Mouse (Mus musculus): ENCODE data around the gene Babam2. TPM values are rescaled to one million over a fixed set of nuclear protein-coding genes. Genes with fewer than 3 reads are reported as not detected.
"Not testable (repeated sequence)": the region's sequence is repeated elsewhere in the genome, so short reads cannot be mapped to it uniquely, and the experiment has no call there.

Gene Babam2
- total RNA-seq, 2 experiments from 2014 or later, result 44.7 to 46.5 TPM

DNA sequence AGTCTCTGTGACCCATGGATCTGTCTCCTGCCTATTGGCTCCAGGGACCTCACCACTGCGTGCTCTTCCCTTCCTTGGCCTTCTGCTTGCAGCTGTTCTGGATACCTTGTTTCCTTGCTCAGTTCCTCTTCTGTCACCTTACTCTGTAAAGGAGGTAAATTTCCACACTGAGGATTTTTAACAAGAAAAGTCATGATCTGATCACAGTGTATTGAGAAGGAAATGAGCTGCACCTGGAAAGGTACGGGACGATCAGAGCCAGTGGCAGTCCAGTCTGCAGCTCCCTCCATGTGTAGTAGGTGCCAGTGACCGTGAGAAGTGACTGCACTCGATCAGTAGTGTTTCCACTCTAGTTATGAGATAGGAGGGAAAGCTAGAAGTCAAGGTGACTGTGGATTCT is 129.8 kb downstream of the Babam2 start:
- DNase-seq (ENCODE audit: low spot score in 2 of 2), result no peak

DNA sequence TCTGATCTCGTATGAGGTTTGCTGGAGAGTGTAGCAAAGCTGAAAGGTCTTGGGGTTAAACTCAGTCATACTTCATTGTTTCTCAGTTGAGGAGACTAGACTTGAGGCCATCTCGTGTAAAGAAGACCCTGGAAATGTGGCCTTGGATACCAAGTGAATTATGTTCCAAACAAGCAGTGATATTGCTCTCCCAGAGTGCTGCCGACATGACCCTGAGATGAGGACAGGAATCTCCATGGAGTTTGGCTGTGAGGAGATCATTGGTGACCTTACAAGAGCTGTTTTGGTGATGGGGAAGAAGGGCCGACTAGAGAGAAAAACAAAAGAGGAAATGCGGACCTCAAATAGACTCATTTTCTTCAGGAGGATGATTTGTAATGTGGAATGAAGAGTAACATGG is 130.4 kb downstream of the Babam2 start:
- no peak for DNase-seq (ENCODE audit: low spot score in 2 of 2)

GRCm38 (mm10) chr5:31828747-31829146 is 131.3 kb downstream of the Babam2 start:
- DNase-seq (ENCODE audit: low spot score in 2 of 2), result no peak

DNA sequence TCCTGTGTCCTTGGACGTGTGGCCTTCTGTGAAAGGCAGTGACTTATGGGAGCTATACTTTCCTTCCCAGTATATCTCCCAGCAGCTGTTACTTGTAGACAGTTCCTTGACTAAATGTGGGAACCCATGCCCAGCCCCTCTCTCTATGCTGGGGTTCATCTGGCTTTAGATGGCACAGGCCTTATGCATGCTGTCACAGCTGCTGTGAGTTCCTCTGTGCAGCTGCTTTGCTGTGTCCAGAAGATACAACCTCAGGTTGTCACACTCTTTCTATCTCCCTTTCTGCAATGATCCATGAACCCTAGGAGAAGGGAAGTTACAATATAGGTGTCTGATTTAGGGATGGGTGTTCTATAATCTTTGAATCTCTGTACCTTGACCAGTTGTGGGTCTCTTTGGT is 132.1 kb downstream of the Babam2 start:
- DNase-seq (ENCODE audit: low spot score in 2 of 2), result no peak

- no peak for DNase-seq (ENCODE audit: low spot score in 2 of 2)
Observed at GRCm38 (mm10) chr5:31831587-31831986, 134.1 kb downstream of the Babam2 start.

GRCm38 (mm10) chr5:31835691-31836090 is 138.2 kb downstream of the Babam2 start:
- no peak for DNase-seq (ENCODE audit: low spot score in 2 of 2)

GRCm38 (mm10) chr5:31839973-31840372 is 142.5 kb downstream of the Babam2 start:
- DNase-seq (ENCODE audit: low spot score in 2 of 2), result no peak

DNA sequence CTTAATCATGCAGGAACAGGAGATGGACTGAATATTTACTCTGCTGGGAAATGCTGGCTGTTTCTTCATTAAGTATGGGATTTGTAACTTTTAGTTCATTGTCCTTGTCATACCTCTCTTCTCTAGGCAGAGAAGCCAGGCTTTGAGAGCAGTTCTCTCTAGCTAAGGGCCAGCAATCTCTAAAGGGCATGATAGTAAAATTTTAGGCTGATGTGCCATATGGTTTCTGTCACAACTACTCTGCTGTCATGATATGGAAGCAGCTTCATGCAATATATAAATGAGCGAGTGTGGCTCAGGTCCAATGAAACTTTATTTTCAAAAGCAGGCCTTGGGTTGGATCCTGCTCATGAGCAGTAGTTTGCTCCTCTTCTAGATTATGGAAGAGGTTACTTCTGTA is 142.9 kb downstream of the Babam2 start:
- no peak for DNase-seq (ENCODE audit: low spot score in 2 of 2)

- no peak for DNase-seq (ENCODE audit: low spot score in 2 of 2)
Observed at GRCm38 (mm10) chr5:31844856-31845255, 147.4 kb downstream of the Babam2 start.

- no peak for DNase-seq (ENCODE audit: low spot score in 2 of 2)
Observed at GRCm38 (mm10) chr5:31846971-31847370, 149.5 kb downstream of the Babam2 start.

DNA sequence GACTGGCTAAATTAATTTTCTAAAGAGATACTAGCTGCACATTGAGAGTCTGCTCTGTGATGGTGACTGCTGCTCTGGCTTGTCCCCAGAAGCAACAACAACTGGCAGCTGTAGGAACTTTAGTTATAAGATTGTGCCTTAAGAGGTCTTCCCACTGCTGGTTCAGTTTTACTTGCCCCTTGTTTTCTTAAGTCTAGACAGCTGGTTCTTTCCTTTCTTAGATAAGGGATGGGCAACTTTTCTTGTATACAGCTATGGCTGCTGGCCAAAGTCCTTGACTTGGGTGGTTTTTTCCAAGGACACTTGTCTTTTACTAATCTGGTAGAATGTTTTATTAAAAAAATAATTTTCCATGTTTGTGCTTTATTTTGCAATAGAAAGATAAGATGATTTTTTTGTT is 151.5 kb downstream of the Babam2 start:
- no peak for DNase-seq (ENCODE audit: low spot score in 2 of 2)

DNA sequence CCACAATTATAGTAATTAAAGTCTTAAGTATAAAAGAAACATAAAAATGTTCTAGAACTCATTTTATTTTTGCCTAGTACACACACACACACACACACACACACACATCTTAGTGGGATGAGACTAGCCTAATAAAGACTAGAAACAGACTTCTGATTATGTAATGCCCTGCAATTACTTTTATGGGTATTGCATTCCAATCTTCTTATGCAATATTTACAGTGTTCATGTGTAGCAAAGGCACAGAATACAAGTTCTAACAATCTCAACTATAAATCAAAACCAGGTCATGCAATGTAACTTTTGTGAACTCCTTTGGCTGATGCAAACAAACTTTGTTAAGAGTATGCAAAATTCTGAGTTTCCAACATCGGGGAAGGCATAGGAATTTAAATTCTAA is 155.3 kb downstream of the Babam2 start:
- no peak for DNase-seq (ENCODE audit: low spot score in 2 of 2)

GRCm38 (mm10) chr5:31853831-31854230 is 156.3 kb downstream of the Babam2 start:
- no peak for DNase-seq (ENCODE audit: low spot score in 2 of 2)

GRCm38 (mm10) chr5:31858877-31859276 is 161.4 kb downstream of the Babam2 start:
- not testable (repeated sequence) for DNase-seq (ENCODE audit: low spot score in 2 of 2)

DNA sequence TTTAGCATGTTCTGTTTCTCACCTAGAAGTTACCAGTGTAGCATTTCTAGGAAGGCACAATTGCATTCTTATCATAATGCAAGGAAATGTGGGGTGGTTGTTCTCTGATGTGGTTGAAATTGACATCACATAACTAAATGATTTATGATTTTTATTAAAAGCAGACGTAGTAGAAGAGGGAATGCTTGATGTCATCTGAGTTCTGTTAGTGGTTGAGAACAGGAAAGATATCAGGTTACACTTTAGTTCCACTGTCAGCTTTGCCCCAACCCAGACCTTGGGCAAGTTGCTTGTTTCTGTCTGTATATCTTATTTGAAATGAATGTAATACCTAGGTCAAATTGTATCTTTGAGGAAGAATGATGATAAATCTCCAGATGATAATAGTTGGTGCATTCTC is 162.9 kb downstream of the Babam2 start:
- no peak for DNase-seq (ENCODE audit: low spot score in 2 of 2)

- DNase-seq (ENCODE audit: low spot score in 2 of 2), result no peak
Observed at GRCm38 (mm10) chr5:31860831-31861624, 163.5 kb downstream of the Babam2 start.

GRCm38 (mm10) chr5:31862753-31863468 is 165.4 kb downstream of the Babam2 start:
- DNase-seq (ENCODE audit: low spot score in 2 of 2), result no peak

DNA sequence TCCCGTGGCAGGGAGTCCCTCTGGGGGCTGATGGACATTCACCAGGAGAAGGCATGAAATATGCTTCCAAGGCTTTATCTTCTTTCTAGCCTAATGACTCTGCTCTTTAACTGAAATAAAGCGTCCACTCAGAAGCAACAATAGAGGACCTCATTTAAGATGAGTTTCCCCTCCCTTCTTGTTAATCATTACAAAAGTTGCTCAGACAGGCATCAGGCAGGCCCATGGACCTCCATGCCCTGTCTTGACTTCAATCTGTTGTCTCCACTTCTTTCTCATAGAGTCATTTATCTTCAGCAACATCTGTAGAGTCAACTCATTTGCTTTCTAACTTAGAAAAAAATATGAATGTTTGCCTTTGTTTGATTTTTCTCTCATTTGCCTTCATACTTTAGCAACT is 166.6 kb downstream of the Babam2 start:
- DNase-seq (ENCODE audit: low spot score in 2 of 2), result no peak

DNA sequence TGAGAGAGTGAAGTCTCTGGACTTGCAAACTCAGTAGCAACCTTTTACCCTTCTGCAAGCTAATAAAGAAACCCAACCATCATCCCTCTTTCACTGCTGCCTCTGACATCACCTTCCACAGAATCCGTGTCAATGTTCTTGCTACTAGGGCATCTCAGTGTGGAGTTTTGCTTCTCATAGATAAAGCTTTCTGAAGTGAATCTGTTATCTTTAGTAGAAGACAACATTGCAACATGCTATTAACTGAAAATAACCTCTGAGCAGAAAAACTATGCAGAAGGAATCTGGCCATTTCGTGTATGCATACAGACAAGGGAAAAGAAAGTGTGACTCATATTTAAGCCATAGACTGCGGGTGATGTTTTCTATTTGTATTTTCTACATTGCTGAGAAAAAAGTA is 168.6 kb downstream of the Babam2 start:
- DNase-seq (ENCODE audit: low spot score in 2 of 2), result no peak

GRCm38 (mm10) chr5:31870856-31871520 is 173.5 kb downstream of the Babam2 start:
- DNase-seq (ENCODE audit: low spot score in 2 of 2), result no peak

- DNase-seq (ENCODE audit: low spot score in 2 of 2), result no peak
Observed at GRCm38 (mm10) chr5:31873328-31873727, 175.8 kb downstream of the Babam2 start.

- no peak for DNase-seq (ENCODE audit: low spot score in 2 of 2)
Observed at GRCm38 (mm10) chr5:31874543-31874942, 177.1 kb downstream of the Babam2 start.
